Mouse (Mus musculus) lung, adult 2 months (tissue): ENCODE measurements around the gene Btk. TPM values are rescaled to one million over a fixed set of nuclear protein-coding genes. Genes with fewer than 3 reads are reported as not detected.
A peak's percentile ranks its signal among the peaks of the same experiment; 100 is the strongest.
"Not testable (repeated sequence)": the region's sequence is repeated elsewhere in the genome, so short reads cannot be mapped to it uniquely, and the experiment has no call there.

Experiments
- DNase-seq: peaks from one replicate; pipeline ENCODE4 v3.0.0; 2022
- H3K4me1 ChIP-seq: fragments of 200-500 bp; 2 replicates; pipeline ENCODE4 v1.6.1; 2011; ENCODE audit warnings: low read length; ENCODE audit not compliant: control insufficient read depth, insufficient read depth
- H3K4me3 ChIP-seq: fragments of 200-500 bp; replicated peaks from 2 replicates; pipeline ENCODE3; 2011; ENCODE audit warnings: low read depth, mild to moderate bottlenecking, control low read depth, low read length; ENCODE audit errors: extremely low read depth
- CTCF ChIP-seq: fragments of 200-500 bp; IDR thresholded peaks from 2 replicates; pipeline ENCODE4 v1.5.1; 2011; ENCODE audit warnings: mild to moderate bottlenecking, low read length, control low read depth; ENCODE audit not compliant: insufficient read depth
- POLR2A ChIP-seq: fragments of 200-500 bp; IDR thresholded peaks from 2 replicates; pipeline ENCODE4 v1.6.1; 2011; ENCODE audit warnings: low read depth, mild to moderate bottlenecking, control low read depth, low read length, borderline replicate concordance; ENCODE audit errors: extremely low read depth
- WGBS: fragments of 180-500 bp; shearing (Covaris S2); methylation state at CpG from one replicate; pipeline ENCODE4 v1.1.7; 2018; 5-methylcytosine and 5-hydroxymethylcytosine counted together
- polyA plus RNA-seq: library from polyadenylated mRNA; depleted of rRNA; stranded (reverse); fragments of >200 nt; gene quantifications from 2 replicates; pipeline ENCODE4 v1.2.3, GENCODE M21; 2012

Gene Btk
- polyA plus RNA-seq, 1 experiment: 3.3 TPM

GRCm38 (mm10) chrX:134547330-134547729, 36.0 kb downstream of the Btk start:
- Histone ChIP-seq H3K4me3 (no peak overlapping the region), H3K4me1 (no peaks in the 10 kb centered on the region)
- TF ChIP-seq POLR2A (no peak), CTCF (no peak)
- no peak for DNase-seq
- 74% methylated on average over 4 of the region's 4 CpGs for WGBS

- Histone ChIP-seq H3K4me1 (peaks cover 2% of the 10 kb centered on the region; the same call in 1 of the 2 replicates), H3K4me3 (peak overlapping the region; percentile 97)
- WGBS: 22% methylated on average over 6 of the region's 6 CpGs
- no peak for DNase-seq
- TF ChIP-seq CTCF: no peak
- no peak for TF ChIP-seq POLR2A
Observed at GRCm38 (mm10) chrX:134541955-134542308, 41.4 kb downstream of the Btk start.

- no peak for TF ChIP-seq CTCF
- Histone ChIP-seq H3K4me3 (peak within 1 kb of the TSS; percentile 97), H3K4me1 (peaks cover 2% of the 10 kb centered on the region; the same call in 1 of the 2 replicates)
- 29% methylated on average over 50 of the region's 61 CpGs for WGBS
- DNase-seq: peak; percentile 73
Observed at GRCm38 (mm10) chrX:134541145-134541954, 42.0 kb downstream of the Btk start, which contains the start of gene Timm8a1. Timm8a1 (minus strand) TSS chrX:134541865.

GRCm38 (mm10) chrX:134540414-134541135, 42.8 kb downstream of the Btk start:
- 35% methylated on average over 12 of the region's 12 CpGs for WGBS
- TF ChIP-seq POLR2A (no peak), CTCF (no peak)
- Histone ChIP-seq H3K4me1 (peaks cover 2% of the 10 kb centered on the region; the same call in 1 of the 2 replicates), H3K4me3 (peak overlapping the region; percentile 48)
- DNase-seq: no peak

- H3K4me1 ChIP-seq, H3K4me3 ChIP-seq, DNase-seq: not testable (repeated sequence)
- 80% methylated on average over 10 of the region's 10 CpGs for WGBS
- TF ChIP-seq CTCF: 0 out of 2 replicates have a peak, but pooled peaks have one; percentile 3
Observed at GRCm38 (mm10) chrX:134539795-134540194, 43.6 kb downstream of the Btk start.

GRCm38 (mm10) chrX:134533346-134533745, 50.0 kb downstream of the Btk start:
- 75% methylated on average over 2 of the region's 2 CpGs for WGBS
- no peak for DNase-seq
- H3K4me1 ChIP-seq: no peaks in the 10 kb centered on the region
- no peak for TF ChIP-seq CTCF
- no peak for TF ChIP-seq POLR2A
- H3K4me3 ChIP-seq: no peak overlapping the region

- H3K4me1 ChIP-seq: no peaks in the 10 kb centered on the region
- TF ChIP-seq POLR2A (no peak), CTCF (no peak)
- no peak overlapping the region for H3K4me3 ChIP-seq
- no peak for DNase-seq
- WGBS: 72% methylated on average over 4 of the region's 4 CpGs
Observed at GRCm38 (mm10) chrX:134525260-134525659, 58.1 kb downstream of the Btk start.

GRCm38 (mm10) chrX:134523772-134524171, 59.6 kb downstream of the Btk start:
- 67% methylated on average over 4 of the region's 4 CpGs for WGBS
- no peak for DNase-seq
- no peaks in the 10 kb centered on the region for H3K4me1 ChIP-seq
- no peak for TF ChIP-seq POLR2A
- TF ChIP-seq CTCF: no peak
- no peak overlapping the region for H3K4me3 ChIP-seq

- no peak for DNase-seq
- Histone ChIP-seq H3K4me3 (no peak overlapping the region), H3K4me1 (no peaks in the 10 kb centered on the region)
- TF ChIP-seq POLR2A: no peak
- TF ChIP-seq CTCF: peak; percentile 50
- 27% methylated on average over 2 of the region's 2 CpGs for WGBS
Observed at GRCm38 (mm10) chrX:134509473-134509872, 73.9 kb downstream of the Btk start.

- Histone ChIP-seq H3K4me1 (no peaks in the 10 kb centered on the region), H3K4me3 (no peak overlapping the region)
- 68% methylated on average over 6 of the region's 6 CpGs for WGBS
- TF ChIP-seq POLR2A: no peak
- no peak for TF ChIP-seq CTCF
- DNase-seq: no peak
Observed at GRCm38 (mm10) chrX:134507977-134508376, 75.4 kb downstream of the Btk start.
